Mouse (Mus musculus) stomach, postnatal 0 days (tissue): ENCODE data around the gene Pmm2.

ENCODE experiments used
- CTCF ChIP-seq: IDR thresholded peaks from 2 replicates; pipeline ENCODE4 v1.5.1; 2016; ENCODE audit warnings: antibody characterized with exemption, low read depth, mild to moderate bottlenecking, moderate library complexity
- EP300 ChIP-seq: optimal IDR thresholded peaks from 2 replicates; pipeline ENCODE3; 2016; ENCODE audit warnings: antibody characterized with exemption

GRCm38 (mm10) chr16:8685087-8685486 is 47.6 kb downstream of the Pmm2 start:
- no peak for TF ChIP-seq CTCF
- TF ChIP-seq EP300 = no peak
